Mouse (Mus musculus) CD4-positive, CD25-positive, alpha-beta regulatory T cell, adult 9 weeks (primary cell): ENCODE results near the gene Fgl2. TPM values are rescaled to one million over a fixed set of nuclear protein-coding genes. Genes with fewer than 3 reads are reported as not detected.

Experiments
- polyA plus RNA-seq: library from polyadenylated mRNA; unstranded; fragments of 100-300 nt; shearing (Covaris generic); gene quantifications from one replicate; pipeline ENCODE4 v1.2.1, GENCODE M21; 2017

Fgl2 gene
- 28.7 TPM for polyA plus RNA-seq

DNA sequence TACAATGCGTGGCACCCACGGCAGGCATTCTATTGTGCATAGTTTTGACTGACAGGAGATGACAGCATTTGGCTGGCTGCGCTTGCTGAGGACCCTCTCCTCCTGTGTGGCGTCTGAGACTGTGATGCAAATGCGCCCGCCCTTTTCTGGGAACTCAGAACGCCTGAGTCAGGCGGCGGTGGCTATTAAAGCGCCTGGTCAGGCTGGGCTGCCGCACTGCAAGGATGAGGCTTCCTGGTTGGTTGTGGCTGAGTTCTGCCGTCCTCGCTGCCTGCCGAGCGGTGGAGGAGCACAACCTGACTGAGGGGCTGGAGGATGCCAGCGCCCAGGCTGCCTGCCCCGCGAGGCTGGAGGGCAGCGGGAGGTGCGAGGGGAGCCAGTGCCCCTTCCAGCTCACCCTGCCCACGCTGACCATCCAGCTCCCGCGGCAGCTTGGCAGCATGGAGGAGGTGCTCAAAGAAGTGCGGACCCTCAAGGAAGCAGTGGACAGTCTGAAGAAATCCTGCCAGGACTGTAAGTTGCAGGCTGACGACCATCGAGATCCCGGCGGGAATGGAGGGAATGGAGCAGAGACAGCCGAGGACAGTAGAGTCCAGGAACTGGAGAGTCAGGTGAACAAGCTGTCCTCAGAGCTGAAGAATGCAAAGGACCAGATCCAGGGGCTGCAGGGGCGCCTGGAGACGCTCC lies at the start of gene Fgl2:
Gene Fgl2 (plus strand): TSS at position 150 of the 687 bp plus-strand sequence.

DNA sequence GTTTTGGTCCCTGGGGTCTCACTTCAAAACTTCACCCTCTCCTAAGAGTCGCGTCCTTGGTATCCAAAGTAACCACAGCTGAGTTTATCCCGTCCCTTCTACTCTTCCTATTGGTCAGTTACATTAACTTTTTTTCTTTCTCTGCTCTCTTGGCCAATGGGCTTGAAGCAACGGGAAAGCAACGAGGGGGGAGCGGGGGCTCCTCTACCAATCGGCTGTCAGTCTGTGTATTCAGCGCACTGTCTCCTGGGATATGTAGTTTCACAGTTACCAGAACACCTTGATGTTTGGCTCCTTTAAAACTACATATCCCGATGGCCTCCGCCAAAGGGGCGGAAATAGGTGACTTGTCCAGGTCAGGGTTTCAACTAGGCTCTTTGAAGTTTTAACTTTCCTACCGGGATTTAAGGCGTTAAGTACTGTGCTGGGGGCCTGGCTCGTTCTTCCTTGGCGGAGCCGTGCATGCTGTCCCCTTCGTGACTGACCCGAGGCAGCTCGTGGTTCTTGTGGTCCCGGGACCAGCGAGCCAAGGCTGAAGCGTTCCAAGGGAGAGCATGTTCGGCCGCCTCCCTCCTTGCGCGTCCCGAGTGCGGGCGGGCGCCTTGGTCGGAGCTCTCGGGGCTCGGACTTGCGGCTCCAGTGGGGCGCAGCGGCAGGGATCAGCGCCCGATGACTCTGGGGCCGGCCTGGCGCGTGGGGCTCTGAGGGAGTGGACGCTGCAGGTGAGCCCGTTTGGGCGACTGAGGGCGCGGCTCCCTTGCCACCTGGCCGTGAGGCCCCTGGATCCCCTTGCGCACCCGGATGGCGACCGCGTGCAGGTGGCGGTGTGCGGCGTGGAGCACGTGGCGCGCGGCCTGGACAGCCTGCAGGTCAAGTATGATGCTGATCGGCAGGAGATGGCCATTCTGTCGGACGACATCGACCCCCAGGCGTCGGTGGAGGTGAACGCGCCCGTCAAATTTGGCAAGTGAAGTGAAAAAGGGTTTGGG lies 52.5 kb downstream of the Fgl2 start, which contains the start of the genes Ccdc146 and Fam185a:
Gene Ccdc146 (minus strand): TSS at position 64 of the 989 bp plus-strand sequence.
Gene Fam185a (plus strand): TSS at position 345 of the 989 bp plus-strand sequence.

Other genes starting within 250 kb of the Fgl2 start
- 45.1 TPM for gene Gsap, start 186.4 kb upstream of the Fgl2 start, polyA plus RNA-seq
- gene Ccdc146, start 52.0 kb downstream of the Fgl2 start, polyA plus RNA-seq: 0.21 TPM
- gene Fam185a, start 52.3 kb downstream of the Fgl2 start, polyA plus RNA-seq: 2.0 TPM
- gene Lrrc17, start 170.9 kb downstream of the Fgl2 start, polyA plus RNA-seq: not detected